Mouse (Mus musculus): ENCODE results near the gene Fam57b. TPM values are rescaled to one million over a fixed set of nuclear protein-coding genes. Genes with fewer than 3 reads are reported as not detected.
A peak's percentile ranks its signal among the peaks of the same experiment; 100 is the strongest.

Gene Fam57b
- polyA plus RNA-seq, 1 experiment = 9.8 TPM

DNA sequence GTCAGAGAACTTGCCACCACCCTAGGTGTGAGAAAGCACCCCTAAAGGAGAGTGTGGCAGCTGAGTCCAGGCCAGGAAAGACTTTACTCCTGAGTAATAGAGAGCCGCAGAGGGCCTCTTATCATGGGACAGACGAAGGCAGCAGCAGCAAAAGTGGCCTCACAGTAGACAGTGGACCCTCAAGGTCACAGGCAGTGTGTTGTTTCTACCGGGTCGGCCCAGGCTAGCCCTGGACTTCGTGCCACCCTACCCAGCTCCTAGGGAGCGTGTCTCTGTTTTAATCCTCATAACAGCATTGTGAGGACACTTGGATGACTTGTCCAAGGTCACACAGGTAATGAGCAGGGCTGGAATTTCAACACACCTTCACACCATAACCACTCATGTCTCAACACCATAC, 52.7 kb downstream of the Fam57b start:
- peaks cover 21% of the 10 kb centered on the region for H3K4me1 ChIP-seq (ENCODE audit: control insufficient read depth, insufficient read depth, low read length)
- H3K27me3 ChIP-seq (ENCODE audit: control insufficient read depth, insufficient read depth, low read length) = no peaks in the 10 kb centered on the region
- TF ChIP-seq CTCF (IDR thresholded peaks at IDR 0.05; ENCODE audit: control insufficient read depth, insufficient read depth, insufficient replicate concordance, low read depth, low read length) (no peak), POLR2A (IDR thresholded peaks at IDR 0.05; ENCODE audit: control insufficient read depth, low read depth, low read length) (no peak)
- no peak overlapping the region for H3K27ac ChIP-seq (ENCODE audit: control insufficient read depth, insufficient read depth, low read depth, low read length)
- H3K36me3 ChIP-seq (ENCODE audit: control insufficient read depth, insufficient read depth, low read length) = no peaks in the 10 kb centered on the region
- H3K4me3 ChIP-seq (ENCODE audit: control insufficient read depth, low read depth, low read length) = no peak overlapping the region

DNA sequence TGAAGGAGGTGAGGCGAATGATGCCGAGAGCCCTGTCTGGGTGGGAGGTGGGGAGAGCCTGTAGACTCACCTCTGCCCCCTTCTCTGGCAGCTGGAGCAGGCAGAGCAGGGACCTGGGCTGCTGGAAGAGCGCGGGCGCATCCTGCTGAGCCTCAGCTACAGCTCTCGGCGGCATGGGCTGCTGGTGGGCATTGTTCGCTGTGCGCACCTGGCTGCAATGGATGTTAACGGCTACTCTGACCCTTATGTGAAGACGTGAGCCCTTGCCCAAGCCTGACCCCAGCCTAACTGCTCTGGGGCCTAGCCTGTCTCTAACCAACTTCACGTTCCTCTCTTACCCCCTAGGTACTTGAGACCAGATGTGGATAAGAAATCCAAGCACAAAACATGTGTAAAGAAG, 53.7 kb downstream of the Fam57b start:
- TF ChIP-seq POLR2A (IDR thresholded peaks at IDR 0.05; ENCODE audit: control insufficient read depth, low read depth, low read length) (no peak), CTCF (IDR thresholded peaks at IDR 0.05; ENCODE audit: control insufficient read depth, insufficient read depth, insufficient replicate concordance, low read depth, low read length) (no peak)
- H3K36me3 ChIP-seq (ENCODE audit: control insufficient read depth, insufficient read depth, low read length) = no peaks in the 10 kb centered on the region; the same call in 1 of the 2 replicates

DNA sequence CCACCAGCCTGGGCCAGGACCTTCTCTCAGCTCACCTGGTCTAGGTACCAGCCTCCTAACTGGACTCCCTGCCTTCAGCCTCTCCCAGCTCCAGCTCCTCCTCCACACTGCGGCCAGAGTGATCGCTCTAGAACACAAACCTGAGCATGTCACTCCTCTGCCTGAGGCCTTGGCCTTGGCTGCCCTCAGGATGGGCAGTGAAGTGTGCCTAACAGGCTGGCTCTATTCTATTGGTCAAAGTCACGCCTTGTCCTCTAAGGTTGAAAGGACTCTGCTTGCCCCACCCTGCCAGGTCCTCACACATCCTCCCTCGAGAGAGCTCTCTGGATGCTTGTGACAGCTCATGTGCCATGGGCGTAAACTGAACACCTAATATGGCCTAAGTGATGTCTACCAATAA, 56.0 kb downstream of the Fam57b start:
- Histone ChIP-seq H3K36me3 (ENCODE audit: control insufficient read depth, insufficient read depth, low read length) (no peaks in the 10 kb centered on the region; the same call in 1 of the 2 replicates), H3K4me1 (ENCODE audit: control insufficient read depth, insufficient read depth, low read length) (peaks cover 11% of the 10 kb centered on the region), H3K4me3 (ENCODE audit: control insufficient read depth, low read depth, low read length) (no peak overlapping the region), H3K27me3 (ENCODE audit: control insufficient read depth, insufficient read depth, low read length) (no peaks in the 10 kb centered on the region), H3K27ac (ENCODE audit: control insufficient read depth, insufficient read depth, low read depth, low read length) (no peak overlapping the region)
- TF ChIP-seq POLR2A (IDR thresholded peaks at IDR 0.05; ENCODE audit: control insufficient read depth, low read depth, low read length) (no peak), CTCF (IDR thresholded peaks at IDR 0.05; ENCODE audit: control insufficient read depth, insufficient read depth, insufficient replicate concordance, low read depth, low read length) (no peak)

More for the DNA sequence above, 53.7 kb downstream of the Fam57b start:
- H3K27ac ChIP-seq (ENCODE audit: control insufficient read depth, insufficient read depth, low read depth, low read length) = no peak overlapping the region
- no peaks in the 10 kb centered on the region for H3K27me3 ChIP-seq (ENCODE audit: control insufficient read depth, insufficient read depth, low read length)
- H3K4me3 ChIP-seq (ENCODE audit: control insufficient read depth, low read depth, low read length) = no peak overlapping the region
- H3K4me1 ChIP-seq (ENCODE audit: control insufficient read depth, insufficient read depth, low read length) = peaks cover 21% of the 10 kb centered on the region

DNA sequence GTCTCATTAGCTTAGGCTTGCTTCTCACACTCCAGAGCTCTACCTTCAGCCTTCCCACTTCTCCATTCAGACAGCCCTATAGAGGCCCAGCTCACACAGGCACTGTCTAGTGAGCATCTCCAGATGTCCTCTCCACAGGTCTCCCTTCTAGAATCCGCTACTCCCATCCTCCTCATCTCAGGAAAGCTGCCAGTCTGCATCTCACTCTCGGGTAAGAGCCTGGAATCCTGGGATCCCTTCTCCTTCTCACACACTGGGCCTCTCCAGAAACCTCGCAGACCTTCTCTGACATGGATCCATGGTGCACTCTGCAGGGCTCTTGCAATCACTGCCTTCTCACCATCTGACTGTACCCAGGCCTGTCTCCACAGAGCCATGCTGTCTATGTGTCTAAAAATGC, 58.2 kb downstream of the Fam57b start:
- Histone ChIP-seq H3K27ac (ENCODE audit: control insufficient read depth, insufficient read depth, low read depth, low read length) (no peak overlapping the region), H3K27me3 (ENCODE audit: control insufficient read depth, insufficient read depth, low read length) (no peaks in the 10 kb centered on the region), H3K36me3 (ENCODE audit: control insufficient read depth, insufficient read depth, low read length) (no peaks in the 10 kb centered on the region; the same call in 1 of the 2 replicates), H3K4me3 (ENCODE audit: control insufficient read depth, low read depth, low read length) (no peak overlapping the region), H3K4me1 (ENCODE audit: control insufficient read depth, insufficient read depth, low read length) (peaks cover 3% of the 10 kb centered on the region; the same call in 1 of the 2 replicates)
- TF ChIP-seq CTCF (IDR thresholded peaks at IDR 0.05; ENCODE audit: control insufficient read depth, insufficient read depth, insufficient replicate concordance, low read depth, low read length) = no peak
- no peak for TF ChIP-seq POLR2A (IDR thresholded peaks at IDR 0.05; ENCODE audit: control insufficient read depth, low read depth, low read length)

DNA sequence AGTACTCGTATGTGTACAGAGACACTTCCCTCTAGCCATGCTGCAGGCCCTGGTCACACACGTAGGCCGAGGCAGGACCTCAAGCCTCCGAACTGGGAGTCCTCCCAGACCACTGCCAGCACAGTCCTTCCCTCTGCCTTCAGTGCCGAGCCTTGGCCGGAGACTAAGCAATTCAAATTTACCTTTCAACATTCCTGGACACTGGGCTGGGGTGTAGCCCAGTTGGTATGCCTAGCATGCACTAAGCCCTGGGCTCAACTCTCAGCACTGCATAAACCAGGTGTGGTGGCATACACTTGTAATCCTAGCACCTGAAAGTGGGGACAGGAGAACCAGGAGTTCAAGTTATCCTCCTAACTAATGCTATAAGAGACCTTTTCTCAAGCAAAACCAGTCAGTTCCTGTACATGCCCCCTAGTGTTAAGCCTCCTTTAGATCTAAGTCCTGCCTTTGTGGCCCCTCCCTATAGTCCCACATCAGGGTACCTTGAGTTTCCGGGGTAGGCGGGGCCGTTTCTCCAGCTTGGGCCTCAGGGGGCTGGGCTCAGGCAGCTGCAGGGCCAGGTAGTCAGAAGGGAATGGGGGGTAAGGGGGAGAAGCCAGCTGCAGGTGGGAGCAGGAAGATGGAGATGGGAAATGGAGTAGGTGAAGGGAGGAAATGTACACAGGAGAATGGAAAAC, 59.4 kb downstream of the Fam57b start:
- H3K4me1 ChIP-seq (ENCODE audit: control insufficient read depth, insufficient read depth, low read length) = no peaks in the 10 kb centered on the region; the same call in none of the 2 replicates
- no peak overlapping the region for H3K27ac ChIP-seq (ENCODE audit: control insufficient read depth, insufficient read depth, low read depth, low read length)
- H3K4me3 ChIP-seq (ENCODE audit: control insufficient read depth, low read depth, low read length) = no peak overlapping the region
- no peaks in the 10 kb centered on the region; the same call in 1 of the 2 replicates for H3K36me3 ChIP-seq (ENCODE audit: control insufficient read depth, insufficient read depth, low read length)
- no peaks in the 10 kb centered on the region for H3K27me3 ChIP-seq (ENCODE audit: control insufficient read depth, insufficient read depth, low read length)
- no peak for TF ChIP-seq POLR2A (IDR thresholded peaks at IDR 0.05; ENCODE audit: control insufficient read depth, low read depth, low read length)
- no peak for TF ChIP-seq CTCF (IDR thresholded peaks at IDR 0.05; ENCODE audit: control insufficient read depth, insufficient read depth, insufficient replicate concordance, low read depth, low read length)

DNA sequence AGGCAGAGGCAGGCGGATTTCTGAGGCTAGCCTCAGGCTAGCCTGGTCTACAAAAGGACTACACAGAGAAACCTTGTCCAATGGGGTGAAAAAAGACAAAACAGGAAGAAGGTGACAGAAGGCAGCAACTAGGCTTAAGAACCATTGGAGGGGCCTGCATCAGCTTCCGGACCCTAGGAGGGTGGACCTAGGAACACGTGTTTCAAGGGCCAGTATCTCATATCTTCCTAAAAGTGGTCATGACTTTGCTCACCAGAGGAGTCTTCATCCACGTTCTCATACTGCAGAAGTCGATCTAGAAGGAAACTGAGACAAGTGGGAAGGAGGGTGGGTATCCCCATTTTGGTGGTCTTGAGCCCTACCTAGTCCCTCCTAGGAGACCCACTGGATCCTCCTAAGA, 63.5 kb downstream of the Fam57b start:
- Histone ChIP-seq H3K27me3 (ENCODE audit: control insufficient read depth, insufficient read depth, low read length) (no peaks in the 10 kb centered on the region), H3K4me1 (ENCODE audit: control insufficient read depth, insufficient read depth, low read length) (no peaks in the 10 kb centered on the region; the same call in none of the 2 replicates), H3K27ac (ENCODE audit: control insufficient read depth, insufficient read depth, low read depth, low read length) (peak overlapping the region; percentile 98; the same call in 1 of the 2 replicates), H3K36me3 (ENCODE audit: control insufficient read depth, insufficient read depth, low read length) (peaks cover 6% of the 10 kb centered on the region), H3K4me3 (ENCODE audit: control insufficient read depth, low read depth, low read length) (peak overlapping the region; percentile 94)
- no peak for TF ChIP-seq CTCF (IDR thresholded peaks at IDR 0.05; ENCODE audit: control insufficient read depth, insufficient read depth, insufficient replicate concordance, low read depth, low read length)
- no peak for TF ChIP-seq POLR2A (IDR thresholded peaks at IDR 0.05; ENCODE audit: control insufficient read depth, low read depth, low read length)

DNA sequence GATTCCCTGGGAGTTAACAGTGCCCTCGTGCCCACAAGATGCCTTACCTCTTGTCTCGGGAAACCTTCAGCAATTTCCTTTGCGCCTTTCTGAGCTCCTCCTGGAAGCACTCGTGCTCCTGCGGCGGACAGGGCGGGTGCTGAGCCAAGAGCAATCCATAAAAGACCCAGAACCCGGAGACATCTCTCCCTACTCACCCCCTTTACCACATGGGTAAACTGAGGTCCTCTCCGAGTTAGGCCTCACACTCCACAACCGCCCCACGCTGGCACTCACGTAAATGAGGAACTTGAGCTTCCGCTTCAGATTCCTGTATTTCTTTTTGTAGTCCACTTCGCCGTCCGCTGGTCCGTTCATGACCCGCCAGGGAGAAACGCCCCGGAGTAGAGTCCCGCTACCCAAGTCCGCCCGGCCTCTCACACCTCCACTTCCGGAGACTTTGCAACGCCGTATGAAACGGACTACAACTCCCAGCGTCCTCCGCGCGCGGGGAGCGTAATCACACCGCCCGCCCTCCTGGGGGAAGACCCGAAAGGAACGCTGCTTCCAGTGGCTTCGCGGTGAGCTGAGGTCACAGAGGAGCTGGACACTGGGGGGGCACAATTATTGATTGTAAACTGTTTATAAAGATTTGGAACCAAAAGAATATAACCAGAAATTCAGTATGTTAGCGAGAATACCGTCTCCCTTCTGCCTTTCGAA, 64.1 kb downstream of the Fam57b start, which contains the start of gene Hirip3:
Gene Hirip3 (plus strand): TSS at position 544 of the 702 bp plus-strand sequence.
- TF ChIP-seq POLR2A (IDR thresholded peaks at IDR 0.05; ENCODE audit: control insufficient read depth, low read depth, low read length) (peak; percentile 89), CTCF (IDR thresholded peaks at IDR 0.05; ENCODE audit: control insufficient read depth, insufficient read depth, insufficient replicate concordance, low read depth, low read length) (no peak)
- peak within 1 kb of the TSS; percentile 98 for H3K27ac ChIP-seq (ENCODE audit: control insufficient read depth, insufficient read depth, low read depth, low read length)
- peaks cover 7% of the 10 kb centered on the region for H3K36me3 ChIP-seq (ENCODE audit: control insufficient read depth, insufficient read depth, low read length)

More for the DNA sequence above, 64.1 kb downstream of the Fam57b start, which contains the start of gene Hirip3:
- Histone ChIP-seq H3K4me1 (ENCODE audit: control insufficient read depth, insufficient read depth, low read length) (no peaks in the 10 kb centered on the region; the same call in none of the 2 replicates), H3K4me3 (ENCODE audit: control insufficient read depth, low read depth, low read length) (peak within 1 kb of the TSS; percentile 94), H3K27me3 (ENCODE audit: control insufficient read depth, insufficient read depth, low read length) (no peaks in the 10 kb centered on the region)

Data from testis, adult 2 months (tissue).